Mouse (Mus musculus): ENCODE data around the gene Eif3d. TPM values are rescaled to one million over a fixed set of nuclear protein-coding genes. Genes with fewer than 3 reads are reported as not detected.
A peak's percentile ranks its signal among the peaks of the same experiment; 100 is the strongest.

Eif3d gene
- total RNA-seq, 2 experiments from 2014 or later, result 72.3 to 75.6 TPM

DNA sequence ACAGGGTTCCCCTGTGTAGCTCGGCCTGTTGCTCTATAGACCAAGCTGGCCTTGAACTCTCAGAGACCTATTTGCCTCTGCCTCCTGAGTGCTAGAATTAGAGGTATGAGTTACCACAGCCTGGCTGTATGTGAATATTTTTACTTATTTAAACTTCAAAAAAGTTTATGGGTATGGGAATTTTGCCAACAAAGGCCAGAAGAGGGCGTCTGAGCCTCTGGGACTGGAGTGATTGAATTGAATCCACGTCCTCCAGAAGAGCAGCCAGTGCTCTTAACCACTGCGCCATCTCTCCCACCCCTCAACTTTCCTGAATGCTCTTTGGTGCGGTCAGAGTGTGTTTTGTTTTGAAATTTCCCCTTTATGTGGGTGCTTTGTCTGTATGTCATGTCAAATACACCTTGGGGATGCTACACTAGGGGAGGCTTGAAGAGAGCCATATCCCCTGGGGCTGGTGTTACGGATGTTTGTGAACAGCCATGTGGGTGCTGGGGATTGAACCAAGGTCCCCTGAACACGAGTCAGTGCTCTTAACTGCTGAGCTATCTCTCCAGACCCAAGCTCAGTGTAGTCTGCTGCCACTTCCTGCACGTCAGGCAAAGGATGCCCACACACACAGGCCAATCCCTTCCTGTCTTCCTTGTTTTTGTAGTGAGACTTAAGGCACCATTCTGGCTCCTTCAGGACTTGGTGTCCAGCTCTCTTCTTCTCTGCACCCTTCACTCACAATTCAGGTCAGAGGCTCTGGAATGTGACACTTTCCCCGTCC is 47.2 kb downstream of the Eif3d start:
- intact Hi-C loops (cut with DNase I), result no loop called here
- no peak for DNase-seq

DNA sequence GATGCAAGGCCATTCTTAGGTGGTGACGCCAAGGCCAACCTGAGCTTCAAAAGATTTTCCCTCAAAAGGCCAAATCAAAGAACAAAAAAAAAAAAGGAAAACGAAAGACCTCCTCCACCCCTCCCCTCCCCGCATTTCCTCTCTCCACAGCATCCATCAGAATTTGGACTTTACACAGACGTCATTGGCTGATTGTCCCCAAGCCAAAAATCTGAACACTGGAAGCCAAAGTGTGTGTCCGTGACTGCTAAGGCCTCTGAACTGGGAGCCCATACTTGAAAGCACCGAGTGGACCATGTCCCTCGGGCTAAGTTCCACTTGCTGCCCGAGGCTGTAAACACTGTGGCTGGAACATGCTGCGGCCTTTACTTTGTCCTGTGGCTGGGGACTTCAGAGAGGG is 47.9 kb downstream of the Eif3d start:
- intact Hi-C loops (cut with DNase I), result no loop called here
- no peak for DNase-seq

DNA sequence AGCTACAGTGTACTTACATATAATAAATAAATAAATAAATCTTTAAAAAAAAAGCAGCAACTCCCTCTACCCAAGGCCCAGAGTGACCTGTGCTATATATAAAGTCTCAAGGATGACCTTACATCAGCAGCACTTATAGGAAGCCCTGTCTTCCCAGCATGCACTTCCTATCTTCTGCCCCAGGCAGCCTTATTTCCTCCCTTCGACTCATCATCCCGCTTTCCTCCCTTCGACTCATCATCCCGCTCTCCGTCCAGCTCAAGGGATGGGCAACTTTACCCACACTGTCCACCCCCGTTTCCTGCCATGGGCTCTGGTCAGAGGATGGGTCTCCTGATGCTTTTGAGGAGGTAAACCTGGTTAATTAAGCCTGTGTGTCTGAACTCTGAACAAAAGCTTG is 49.0 kb downstream of the Eif3d start:
- intact Hi-C loops (cut with DNase I), result no loop called here

DNA sequence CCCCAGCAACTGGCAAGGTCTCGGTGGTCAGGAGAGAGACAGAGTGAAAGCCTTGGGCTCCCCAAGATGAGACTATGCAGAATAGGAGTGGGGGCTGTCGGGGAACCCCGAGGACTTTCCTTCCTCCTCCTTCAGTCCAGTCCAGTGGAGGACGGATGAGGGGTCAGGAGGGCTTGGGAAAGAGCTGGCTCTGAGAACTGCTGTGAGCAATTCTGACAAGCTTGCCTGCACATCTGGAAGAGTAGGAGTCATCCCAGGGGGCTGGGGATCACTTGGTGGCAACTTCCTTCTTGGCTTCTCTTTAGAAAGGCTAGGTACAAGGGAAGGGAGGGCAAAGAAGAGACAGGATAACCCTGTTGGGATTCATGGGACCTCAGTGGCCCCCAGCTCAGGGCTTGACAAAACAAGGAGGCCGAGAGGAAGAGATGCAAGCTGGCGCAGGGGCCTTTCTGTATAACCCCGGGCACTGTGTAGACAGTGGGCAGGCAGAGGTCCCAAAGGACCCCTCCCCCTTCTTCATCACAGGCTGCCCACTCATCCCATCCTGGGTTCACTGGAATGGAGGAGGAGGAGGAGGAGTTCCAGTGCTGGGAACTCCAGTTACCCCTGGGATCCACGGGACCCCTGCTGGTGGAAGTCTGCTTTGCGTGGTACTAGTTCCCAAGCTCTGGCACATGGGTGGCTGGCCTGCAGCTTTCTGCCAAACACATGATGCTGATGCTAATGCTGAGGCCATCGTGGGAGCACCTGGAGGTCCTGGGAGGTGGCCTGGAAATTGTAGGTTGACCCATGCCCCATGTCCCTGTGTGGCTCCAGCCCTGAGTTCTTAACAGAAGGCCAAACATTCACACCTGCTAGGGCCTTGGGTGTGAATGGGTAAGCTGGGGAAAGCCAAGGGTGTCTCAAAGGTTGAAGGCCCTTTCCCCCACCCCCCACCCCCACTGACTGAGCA is 49.8 kb downstream of the Eif3d start:
- peak in 1 of 2 experiments; percentile 55 for DNase-seq
- intact Hi-C loops (cut with DNase I), result no loop called here

More for the DNA sequence above, 49.0 kb downstream of the Eif3d start:
- no peak for DNase-seq

DNA sequence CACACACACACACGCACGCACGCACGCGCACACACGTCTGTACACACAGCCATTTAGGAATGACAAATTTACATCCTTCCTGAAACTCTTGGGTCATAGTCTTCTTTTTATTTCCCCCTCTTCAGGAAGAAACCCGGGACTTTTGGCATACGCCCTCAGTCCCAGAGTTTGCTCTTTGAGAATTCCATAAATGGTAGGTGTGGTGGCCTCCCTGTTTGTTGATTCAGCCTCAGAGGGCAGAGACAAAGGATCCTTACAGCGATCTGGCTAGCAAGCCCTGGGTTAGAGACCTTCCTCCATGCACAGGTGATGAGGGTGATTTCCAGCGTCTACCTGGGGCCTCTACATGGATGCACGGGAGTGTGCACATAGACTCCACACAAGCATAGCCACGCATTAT is 51.2 kb downstream of the Eif3d start:
- intact Hi-C loops (cut with DNase I), result no loop called here
- no peak for DNase-seq

DNA sequence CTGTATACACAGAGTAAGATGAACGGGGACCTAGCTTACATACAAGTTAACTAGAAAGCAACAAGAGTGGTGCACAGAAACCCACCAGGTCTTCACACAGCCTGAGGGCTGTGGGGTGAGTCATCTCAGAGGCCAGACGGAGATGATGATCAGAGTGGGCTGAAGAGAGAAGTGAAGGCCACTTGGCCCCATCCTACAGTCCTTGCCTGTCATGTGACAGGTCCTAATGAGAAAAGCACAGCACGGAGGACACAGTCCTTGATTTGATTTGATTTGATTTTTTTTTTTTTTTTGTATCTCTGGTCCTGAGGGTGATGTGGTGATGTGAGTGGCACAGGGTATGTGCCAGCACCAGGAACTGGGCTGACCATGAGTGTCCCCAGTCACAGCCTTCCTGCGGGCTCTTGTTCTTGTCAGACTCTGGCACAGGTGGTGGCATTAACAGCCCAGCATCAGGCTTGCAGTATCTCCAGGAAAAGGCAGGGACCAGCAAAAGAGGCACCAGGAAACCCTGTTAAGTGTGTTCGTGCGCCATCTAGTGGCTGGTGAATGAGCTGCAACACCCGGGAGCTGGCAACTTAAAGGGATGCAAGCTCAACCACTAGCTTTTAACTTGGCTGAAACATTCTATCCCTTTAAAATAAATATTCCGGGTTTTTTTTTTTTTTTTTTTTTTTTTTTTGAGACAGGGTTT is 53.6 kb downstream of the Eif3d start:
- DNase-seq, result peak; percentile 89 to 94
- intact Hi-C loops (cut with DNase I), result loop anchor here (2.0 kb wide), 1 partner anchor 140 kb away; no protein-coding TSS in a partner anchor

DNA sequence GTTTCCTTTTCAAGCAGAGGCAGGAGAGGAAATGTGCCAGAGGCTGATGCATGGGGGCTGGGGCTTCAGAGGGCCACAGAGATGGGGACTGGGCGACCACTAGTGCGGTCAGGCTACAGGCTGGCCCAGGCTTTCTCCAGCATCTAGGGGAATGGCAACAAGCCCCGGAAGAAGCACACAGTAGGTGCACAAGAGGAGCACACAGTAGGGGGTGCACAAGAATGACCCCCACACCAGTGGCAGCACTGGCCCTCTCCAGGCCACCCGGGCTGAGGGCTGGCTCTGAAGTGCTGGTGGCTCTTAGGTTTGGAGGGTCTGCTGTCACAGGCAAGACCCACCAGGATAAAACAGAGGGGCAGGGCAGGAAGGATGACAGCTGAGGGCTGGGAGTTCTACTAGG is 55.3 kb downstream of the Eif3d start:
- intact Hi-C loops (cut with DNase I), result no loop called here
- no peak for DNase-seq

DNA sequence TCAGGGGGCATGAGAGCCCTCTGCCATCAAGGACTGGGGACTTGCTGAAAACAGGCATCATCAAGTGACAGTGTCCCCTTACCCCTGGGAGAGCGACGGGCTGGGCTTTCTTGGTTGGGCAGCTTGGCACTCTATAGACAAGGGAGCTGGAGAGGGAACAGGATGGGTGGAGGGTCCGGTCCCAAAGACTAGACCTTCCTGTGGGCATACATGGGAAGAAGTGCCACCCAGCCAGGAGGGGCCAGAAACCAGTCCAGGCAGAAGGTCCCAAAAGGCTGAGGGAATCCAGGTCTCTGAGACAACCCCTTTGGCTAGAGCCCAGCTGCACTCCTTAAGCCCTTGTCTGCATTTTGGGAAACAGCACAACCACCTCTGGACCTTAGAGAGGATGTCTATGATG is 56.1 kb downstream of the Eif3d start:
- DNase-seq, result no peak
- intact Hi-C loops (cut with DNase I), result no loop called here

DNA sequence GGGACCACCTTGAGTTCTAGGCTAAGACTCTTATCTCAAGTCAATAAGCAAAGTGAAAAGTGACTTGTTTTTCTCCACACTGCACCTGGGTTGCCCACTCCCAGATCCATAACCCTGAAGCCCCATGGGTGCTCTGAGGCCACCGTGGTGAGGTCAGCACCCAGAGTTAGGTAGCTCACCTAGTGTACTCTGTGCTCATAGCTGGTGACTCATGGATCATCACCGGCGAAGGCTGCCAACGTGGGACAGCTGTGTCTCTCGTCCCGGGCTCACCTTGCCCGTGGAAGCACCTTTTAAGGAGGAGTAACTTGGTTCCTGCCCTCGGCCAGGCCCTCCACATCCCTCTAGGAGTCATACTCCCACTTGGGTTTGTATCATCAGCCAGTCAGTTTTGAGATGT is 57.6 kb downstream of the Eif3d start:
- intact Hi-C loops (cut with DNase I), result no loop called here
- no peak for DNase-seq

DNA sequence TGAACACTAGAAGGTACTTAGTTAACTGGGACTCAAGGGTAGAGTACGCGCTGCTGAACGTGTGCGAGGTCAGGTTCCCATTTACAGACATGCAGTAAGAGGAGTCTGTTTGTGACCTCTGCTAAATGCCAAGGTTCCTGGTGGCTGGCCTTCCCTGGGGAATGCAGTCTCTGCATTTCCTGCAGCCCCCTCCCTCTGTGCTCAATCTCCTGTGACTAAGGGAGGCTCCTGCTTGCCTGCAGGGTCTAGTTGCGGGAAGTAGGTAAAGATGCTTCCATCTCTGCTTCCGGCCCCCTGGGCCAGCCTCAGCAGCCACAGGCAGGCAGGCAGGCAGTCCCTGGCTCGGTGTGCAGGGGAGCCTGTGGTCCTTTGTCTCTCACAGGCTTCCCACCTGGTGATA is 58.0 kb downstream of the Eif3d start:
- DNase-seq, result no peak
- intact Hi-C loops (cut with DNase I), result no loop called here

DNA sequence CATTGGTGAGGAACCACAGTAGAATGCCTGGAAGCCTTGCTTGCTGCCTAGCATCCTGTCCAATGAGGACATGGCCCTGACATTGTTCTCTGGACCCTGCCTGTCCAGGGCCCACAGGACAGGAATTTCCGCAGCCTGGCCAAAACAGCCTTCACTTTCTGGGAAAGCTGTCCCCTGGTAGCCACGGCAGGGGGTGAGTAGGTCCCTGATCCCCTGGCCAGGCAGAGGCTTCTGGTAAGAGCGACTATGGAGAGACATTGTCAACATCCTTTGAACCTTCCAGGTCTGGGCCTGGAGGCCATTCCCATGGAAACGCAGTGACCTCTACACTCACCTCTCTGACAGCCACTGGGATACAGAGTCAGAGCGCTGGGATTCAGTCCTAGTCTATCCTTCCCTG is 58.6 kb downstream of the Eif3d start:
- intact Hi-C loops (cut with DNase I), result no loop called here
- DNase-seq, result peak in 1 of 2 experiments; percentile 44

DNA sequence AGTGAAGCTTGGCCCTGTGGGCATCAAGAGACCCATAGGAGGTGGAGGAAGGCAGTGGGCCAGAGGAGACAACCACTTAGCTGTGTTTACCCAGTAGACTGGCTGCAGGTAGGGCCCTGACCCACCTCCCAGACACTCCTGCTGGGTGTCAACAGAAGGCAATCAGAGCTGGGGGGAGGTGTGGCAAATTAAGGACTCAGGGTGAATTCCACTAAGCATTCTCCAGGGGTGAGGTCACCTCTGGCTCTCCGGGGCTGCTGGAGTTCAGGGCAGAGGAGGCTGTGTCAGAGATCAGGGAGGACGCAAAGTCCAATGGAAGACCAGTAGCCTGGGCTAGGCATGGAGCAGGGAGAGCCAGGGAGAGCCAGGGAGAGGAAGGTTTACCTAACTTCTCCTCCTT is 59.5 kb downstream of the Eif3d start:
- intact Hi-C loops (cut with DNase I), result no loop called here
- peak in 1 of 2 experiments; percentile 53 for DNase-seq

Other genes starting within 250 kb of the Eif3d start
- gene Apol9b, start 241.8 kb downstream of the Eif3d start, total RNA-seq (2021), result under 1 TPM in 1 of 2 experiments, not detected in 1; 0.15 TPM
- not detected for gene Apol8, start 213.8 kb downstream of the Eif3d start, total RNA-seq (2021)
- gene Myh9, start 128.6 kb downstream of the Eif3d start, total RNA-seq (2021), result 100 to 1,000 TPM; 140 to 172 TPM
- 100 to 1,000 TPM; 234 to 248 TPM for gene Txn2, start 41.8 kb downstream of the Eif3d start, total RNA-seq (2021)
- gene Foxred2, start 14.1 kb downstream of the Eif3d start, total RNA-seq (2021), result under 1 TPM; 0.41 to 0.59 TPM
- gene Cacng2, start 149.2 kb upstream of the Eif3d start, total RNA-seq (2021), result not detected
- 10 to 100 TPM; 11.3 to 12.8 TPM for gene Ift27, start 203.3 kb upstream of the Eif3d start, total RNA-seq (2021)
- gene Pvalb, start 235.6 kb upstream of the Eif3d start, total RNA-seq (2021), result under 1 TPM in 1 of 2 experiments, not detected in 1; 0.29 TPM